Mouse (Mus musculus): ENCODE measurements around the gene Plcl2. TPM values are rescaled to one million over a fixed set of nuclear protein-coding genes. Genes with fewer than 3 reads are reported as not detected.
A peak's percentile ranks its signal among the peaks of the same experiment; 100 is the strongest.
"Not testable (repeated sequence)": the region's sequence is repeated elsewhere in the genome, so short reads cannot be mapped to it uniquely, and the experiment has no call there.

Gene Plcl2
- total RNA-seq, 2 experiments from 2014 or later: 75.0 to 76.0 TPM

DNA sequence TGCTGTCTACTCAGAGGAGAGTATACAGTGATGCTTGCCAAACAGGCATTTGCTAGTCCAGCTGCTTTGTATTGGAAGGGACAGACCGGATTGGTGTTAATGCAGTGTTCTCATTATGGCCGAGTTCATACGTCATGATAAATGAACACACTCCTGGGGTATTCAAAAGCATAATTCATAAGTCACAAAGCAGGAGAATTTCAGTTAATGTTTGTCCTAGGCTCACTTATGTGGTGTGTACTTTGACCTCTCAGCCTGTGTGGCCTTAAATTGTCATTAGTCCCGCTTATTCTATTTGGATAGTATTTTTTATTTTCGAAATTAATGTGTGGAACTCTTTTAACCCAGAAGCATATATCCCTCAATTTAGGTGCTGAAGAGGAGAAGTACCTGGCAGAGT lies 10.4 kb downstream of the Plcl2 start:
- intact Hi-C loops (cut with DNase I): loop anchor here (10.0 kb wide), 1 partner anchor 245 kb away; no protein-coding TSS in a partner anchor
- DNase-seq (ENCODE audit: low spot score in 2 of 2): no peak

DNA sequence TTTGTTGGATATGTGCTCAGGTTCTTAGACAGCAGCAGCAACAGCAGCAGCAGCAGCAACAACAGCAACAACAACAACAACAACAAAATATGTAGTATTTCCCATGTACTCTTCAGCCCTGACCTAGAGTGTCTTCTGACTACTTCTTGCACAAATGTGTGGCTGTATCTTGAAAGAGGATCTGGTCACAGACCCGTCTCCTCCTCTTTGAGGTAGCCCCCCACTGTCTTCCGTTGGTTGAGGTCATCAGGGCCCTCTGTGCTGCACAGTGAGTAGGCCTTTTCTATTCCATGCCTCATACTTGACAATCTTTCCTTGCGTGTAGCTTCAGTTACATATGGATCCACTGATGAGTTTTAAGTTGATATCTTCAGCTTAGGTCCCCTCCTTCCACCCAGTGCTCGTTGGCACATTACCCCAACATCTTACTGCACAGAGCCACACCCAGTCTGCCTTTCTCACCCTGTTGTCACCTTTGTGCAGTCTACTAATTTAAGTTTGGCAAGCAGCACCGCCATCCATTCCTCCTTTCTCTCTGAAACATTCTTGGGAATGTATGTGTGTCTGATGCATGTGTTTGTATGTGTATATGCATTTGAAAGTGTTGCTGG lies 13.4 kb downstream of the Plcl2 start:
- no peak for DNase-seq (ENCODE audit: low spot score in 2 of 2)
- intact Hi-C loops (cut with DNase I): no loop called here

- no peak for DNase-seq (ENCODE audit: low spot score in 2 of 2)
- intact Hi-C loops (cut with DNase I): no loop called here
Observed at GRCm38 (mm10) chr17:50524970-50525369, 15.8 kb downstream of the Plcl2 start.

DNA sequence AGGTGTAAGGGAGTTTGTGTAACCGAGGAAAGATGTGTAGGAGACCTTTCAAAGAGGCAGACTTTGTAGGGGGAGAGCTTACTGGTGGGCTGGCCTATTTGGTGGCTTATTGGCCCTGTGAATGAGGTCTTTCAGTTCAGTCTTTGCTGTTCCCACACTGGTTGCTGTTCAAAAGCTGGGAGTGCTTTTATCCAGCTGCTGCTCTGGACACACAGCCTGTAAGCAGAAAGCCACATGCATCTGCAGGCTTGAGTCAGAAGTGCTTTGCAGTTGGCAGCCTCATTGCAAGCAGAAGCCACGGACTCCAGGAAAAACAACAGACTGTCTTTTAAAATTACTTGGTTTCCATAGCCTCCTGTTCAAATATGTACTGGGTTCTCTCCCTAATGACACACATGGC lies 16.6 kb downstream of the Plcl2 start:
- peak; percentile 26 to 45 for DNase-seq (ENCODE audit: low spot score in 2 of 2)
- intact Hi-C loops (cut with DNase I): no loop called here

- DNase-seq (ENCODE audit: low spot score in 2 of 2): no peak
- intact Hi-C loops (cut with DNase I): no loop called here
Observed at GRCm38 (mm10) chr17:50530089-50530488, 20.9 kb downstream of the Plcl2 start.

DNA sequence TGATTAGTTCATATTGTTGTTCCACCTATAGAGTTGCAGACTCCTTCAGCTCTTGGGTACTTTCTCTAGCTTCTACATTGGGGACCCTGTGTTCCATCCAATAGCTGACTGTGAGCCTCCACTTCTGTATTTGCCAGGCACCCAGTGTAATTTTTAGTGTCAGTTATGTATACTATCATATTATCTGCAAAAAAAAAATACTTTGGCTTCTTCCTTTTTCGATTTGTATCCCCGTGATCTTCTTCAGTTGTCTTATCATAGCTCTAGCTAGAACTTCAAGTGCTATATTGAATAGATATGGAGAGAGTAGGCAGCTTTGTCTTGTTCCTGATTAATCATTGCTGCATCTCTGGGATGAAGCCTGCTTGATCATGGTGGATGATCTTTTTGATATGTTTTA lies 25.7 kb downstream of the Plcl2 start:
- intact Hi-C loops (cut with DNase I); DNase-seq (ENCODE audit: low spot score in 2 of 2): not testable (repeated sequence)

- intact Hi-C loops (cut with DNase I): no loop called here
- DNase-seq (ENCODE audit: low spot score in 2 of 2): no peak
Observed at GRCm38 (mm10) chr17:50536409-50537194, 27.4 kb downstream of the Plcl2 start.

GRCm38 (mm10) chr17:50537786-50538185 lies 28.6 kb downstream of the Plcl2 start:
- DNase-seq (ENCODE audit: low spot score in 2 of 2): no peak
- intact Hi-C loops (cut with DNase I): no loop called here

GRCm38 (mm10) chr17:50544860-50545259 lies 35.7 kb downstream of the Plcl2 start:
- intact Hi-C loops (cut with DNase I): no loop called here
- DNase-seq (ENCODE audit: low spot score in 2 of 2): no peak

GRCm38 (mm10) chr17:50545274-50545673 lies 36.1 kb downstream of the Plcl2 start:
- intact Hi-C loops (cut with DNase I): no loop called here
- DNase-seq (ENCODE audit: low spot score in 2 of 2): no peak

DNA sequence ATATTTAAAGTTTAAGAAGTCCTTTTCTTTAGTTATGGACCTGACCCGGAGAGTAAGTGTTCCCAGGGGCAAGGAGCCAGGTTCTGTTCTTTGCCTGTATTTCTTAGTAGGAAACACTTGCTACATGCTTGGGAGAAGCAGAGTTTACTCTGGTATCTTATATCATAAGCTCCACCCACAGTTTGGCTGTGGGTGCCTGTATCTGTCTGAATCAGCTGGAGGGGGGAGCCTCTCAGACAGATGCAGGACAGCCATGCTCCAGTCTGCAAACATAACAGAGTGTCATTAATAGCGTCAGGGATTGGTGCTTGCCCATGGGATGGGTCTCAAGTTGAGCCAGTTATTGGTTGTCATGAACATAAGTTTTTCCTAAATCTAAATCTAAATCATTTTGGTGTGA lies 42.9 kb downstream of the Plcl2 start:
- DNase-seq (ENCODE audit: low spot score in 2 of 2): no peak
- intact Hi-C loops (cut with DNase I): no loop called here

DNA sequence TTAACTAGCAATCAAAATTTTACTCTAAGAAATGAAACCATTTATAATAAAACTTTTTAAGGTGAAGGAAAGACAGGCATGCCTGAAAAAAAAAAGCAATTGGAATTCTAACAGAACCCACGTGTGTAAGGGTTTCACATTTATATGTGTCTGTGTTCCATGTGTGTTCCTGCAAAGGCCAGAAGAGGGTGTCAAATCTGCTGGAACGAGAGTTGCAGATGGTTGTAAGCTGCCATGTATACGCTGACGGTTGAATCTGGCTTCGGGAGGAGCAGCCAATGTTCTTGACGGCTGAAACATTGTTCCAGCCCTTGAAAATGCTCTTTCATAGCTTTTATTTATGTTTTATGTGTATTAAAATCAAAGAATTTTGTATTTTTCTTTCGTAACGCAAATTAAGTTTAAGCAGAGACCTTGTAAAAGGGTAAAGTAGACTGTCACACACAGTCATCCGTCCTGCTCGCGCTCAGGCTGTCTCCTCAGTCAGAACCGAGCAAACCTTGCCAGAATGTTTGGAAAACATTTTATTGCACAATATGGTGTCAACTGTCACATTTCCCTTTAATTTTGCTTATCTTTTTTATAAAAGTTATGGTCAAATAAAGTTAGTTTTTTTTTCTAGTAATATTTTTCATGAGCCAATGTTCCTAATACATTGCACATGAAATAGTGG lies 48.5 kb downstream of the Plcl2 start:
- peak in 1 of 2 experiments; percentile 29 for DNase-seq (ENCODE audit: low spot score in 2 of 2)
- intact Hi-C loops (cut with DNase I): no loop called here

GRCm38 (mm10) chr17:50558239-50558625 lies 49.0 kb downstream of the Plcl2 start:
- DNase-seq (ENCODE audit: low spot score in 2 of 2): no peak
- intact Hi-C loops (cut with DNase I): no loop called here

DNA sequence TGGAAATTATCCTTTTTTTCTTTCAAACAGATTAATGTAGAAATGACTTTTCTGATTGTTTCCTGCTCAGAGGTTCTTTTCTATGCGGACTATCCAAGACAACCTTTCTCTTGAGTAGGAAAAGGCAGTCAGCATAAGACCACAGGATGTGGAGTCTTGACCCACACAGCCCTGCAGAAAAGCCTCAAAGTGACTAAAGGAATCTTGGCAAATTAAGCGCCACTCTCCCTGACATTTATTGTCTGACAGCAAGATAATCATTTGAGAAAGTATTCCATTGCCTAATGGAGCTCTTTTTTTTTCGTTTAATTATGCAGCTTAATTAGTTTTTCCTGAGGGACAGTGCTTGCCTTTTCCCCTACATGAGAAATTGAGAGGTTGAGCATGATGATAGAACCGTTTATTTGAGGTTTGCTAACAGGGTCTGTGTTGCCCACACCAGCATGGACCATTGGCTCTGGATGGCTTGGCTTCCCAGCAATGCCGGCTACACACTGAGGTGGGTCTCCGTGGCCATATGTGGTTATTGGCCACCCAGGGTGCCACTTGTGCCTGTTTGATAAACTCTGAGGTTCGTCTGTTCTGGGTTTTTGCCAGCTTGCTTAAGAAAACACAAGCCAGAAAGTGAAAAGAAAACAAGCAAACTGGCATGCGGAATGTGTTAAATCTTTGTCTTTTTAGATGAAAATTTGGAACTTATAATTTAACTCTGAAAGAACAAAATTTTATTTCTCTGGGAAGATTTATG lies 56.3 kb downstream of the Plcl2 start:
- no peak for DNase-seq (ENCODE audit: low spot score in 2 of 2)
- intact Hi-C loops (cut with DNase I): no loop called here

- intact Hi-C loops (cut with DNase I): no loop called here
- DNase-seq (ENCODE audit: low spot score in 2 of 2): no peak
Observed at GRCm38 (mm10) chr17:50568846-50569245, 59.6 kb downstream of the Plcl2 start.

DNA sequence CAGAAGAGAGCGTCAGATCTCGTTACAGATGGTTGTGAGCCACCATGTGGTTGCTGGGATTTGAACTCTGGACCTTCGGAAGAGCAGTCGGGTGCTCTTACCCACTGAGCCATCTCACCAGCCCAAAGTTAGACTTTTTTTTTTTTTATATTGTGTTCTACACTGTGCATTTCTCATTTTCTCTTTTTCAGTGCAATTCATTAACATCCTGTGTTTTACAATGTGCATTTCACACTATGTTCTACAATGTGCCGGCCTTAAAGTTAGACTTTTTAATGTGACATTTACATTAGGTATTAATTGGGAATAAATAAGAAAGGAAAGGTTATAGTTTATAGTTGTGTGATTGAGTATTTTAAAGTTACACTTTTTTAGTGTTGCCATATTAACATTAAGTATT lies 61.0 kb downstream of the Plcl2 start:
- DNase-seq (ENCODE audit: low spot score in 2 of 2); intact Hi-C loops (cut with DNase I): not testable (repeated sequence)

DNA sequence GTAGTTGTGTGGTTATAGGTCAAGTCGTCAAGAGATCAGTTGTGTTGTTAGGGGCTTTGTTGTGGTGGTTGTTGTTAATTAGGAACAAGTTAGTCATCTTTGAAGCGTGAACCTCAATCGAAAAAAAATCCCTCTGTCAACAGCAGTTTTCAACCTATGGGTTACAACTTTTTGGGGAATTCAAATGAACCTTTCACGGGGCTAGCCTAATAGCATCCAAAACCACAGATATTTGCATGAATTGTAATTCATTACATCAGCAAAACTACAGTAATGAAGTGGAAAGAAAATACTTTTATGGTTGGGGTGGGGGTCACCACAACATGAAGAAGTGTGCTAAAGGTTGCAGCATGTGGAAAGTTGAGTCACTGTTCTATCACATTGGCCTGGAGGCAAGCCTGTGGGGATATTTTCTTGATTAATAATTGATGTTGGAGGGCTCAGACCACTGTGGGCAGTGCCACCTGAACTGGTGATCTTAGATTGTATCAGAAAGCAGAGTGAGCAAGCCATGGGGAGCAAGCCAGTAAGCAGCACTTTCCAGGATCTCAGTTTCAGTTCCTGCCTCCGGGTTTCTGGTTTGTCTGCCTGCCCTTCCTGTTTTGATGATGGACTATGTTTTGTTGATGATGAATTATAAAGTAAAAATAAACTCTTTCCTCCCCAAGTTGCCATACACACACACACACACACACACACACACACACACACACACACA lies 61.6 kb downstream of the Plcl2 start:
- intact Hi-C loops (cut with DNase I): no loop called here
- no peak for DNase-seq (ENCODE audit: low spot score in 2 of 2)

DNA sequence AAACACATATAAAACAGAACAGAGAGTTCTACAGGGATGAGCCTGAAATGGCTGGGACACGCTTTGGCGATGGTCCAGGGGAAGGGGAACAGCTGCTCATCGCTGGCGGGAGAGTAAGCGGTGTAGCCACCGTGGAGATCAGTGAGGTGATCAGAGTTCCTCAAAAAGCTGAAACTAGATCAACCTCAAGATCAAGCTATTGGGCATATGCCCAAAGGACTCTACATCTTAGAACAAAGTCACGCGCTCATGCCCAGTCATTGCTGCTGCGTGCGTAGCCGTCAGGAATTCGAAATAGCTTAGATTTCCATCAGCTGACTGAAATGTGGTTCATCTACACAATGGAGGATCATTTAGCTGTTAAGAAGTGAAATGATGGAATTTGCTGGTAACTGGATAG lies 65.0 kb downstream of the Plcl2 start:
- peak in 1 of 2 experiments; percentile 30 for DNase-seq (ENCODE audit: low spot score in 2 of 2)
- intact Hi-C loops (cut with DNase I): no loop called here

- DNase-seq (ENCODE audit: low spot score in 2 of 2): no peak
- intact Hi-C loops (cut with DNase I): no loop called here
Observed at GRCm38 (mm10) chr17:50580416-50580815, 71.2 kb downstream of the Plcl2 start.
